Mouse (Mus musculus) inflammation-experienced regulatory T-cells, adult 6 months (primary cell): ENCODE measurements around the gene Tmprss11b. TPM values are rescaled to one million over a fixed set of nuclear protein-coding genes. Genes with fewer than 3 reads are reported as not detected.
A peak's percentile ranks its signal among the peaks of the same experiment; 100 is the strongest.
"Not testable (repeated sequence)": the region's sequence is repeated elsewhere in the genome, so short reads cannot be mapped to it uniquely, and the experiment has no call there.

ENCODE experiments used
- ATAC-seq: one replicate; pipeline ENCODE4 v1.8.0; 2017
- polyA plus RNA-seq, 3 experiments: library from polyadenylated mRNA; unstranded; fragments of 100-300 nt; shearing (Covaris generic); gene quantifications; one replicate each; pipeline ENCODE4 v1.2.1; 2017

Tmprss11b gene
- polyA plus RNA-seq = not detected

- ATAC-seq = no peak
These were observed at the start of gene Tmprss11b for GRCm38 (mm10) chr5:86676262-86676661. Gene Tmprss11b (minus strand): TSS chr5:86676362.

GRCm38 (mm10) chr5:86725021-86725420 is 48.9 kb upstream of the Tmprss11b start:
- ATAC-seq = no peak

GRCm38 (mm10) chr5:86722820-86723460 is 46.8 kb upstream of the Tmprss11b start:
- ATAC-seq = no peak

- no peak for ATAC-seq
These were observed 38.8 kb upstream of the Tmprss11b start for GRCm38 (mm10) chr5:86714967-86715366.

- no peak for ATAC-seq
These were observed 28.8 kb upstream of the Tmprss11b start for GRCm38 (mm10) chr5:86704923-86705322.

GRCm38 (mm10) chr5:86684667-86685066 is 8.5 kb upstream of the Tmprss11b start:
- ATAC-seq = peak; percentile 38

GRCm38 (mm10) chr5:86649185-86649584 is 27.0 kb downstream of the Tmprss11b start:
- ATAC-seq = not testable (repeated sequence)

GRCm38 (mm10) chr5:86640795-86641194 is 35.4 kb downstream of the Tmprss11b start:
- no peak for ATAC-seq

GRCm38 (mm10) chr5:86632324-86632723 is 43.8 kb downstream of the Tmprss11b start, which contains the start of gene Tmprss11f:
Gene Tmprss11f (minus strand): TSS chr5:86632424.
- no peak for ATAC-seq

- ATAC-seq = no peak
These were observed 45.5 kb downstream of the Tmprss11b start for GRCm38 (mm10) chr5:86630700-86631099.

GRCm38 (mm10) chr5:86621778-86622177 is 54.4 kb downstream of the Tmprss11b start:
- ATAC-seq = no peak

Other genes starting within 250 kb of the Tmprss11b start
- under 1 TPM in 1 of 3 experiments, not detected in 2; 0.36 TPM for gene Tmprss11a, start 207.4 kb downstream of the Tmprss11b start, polyA plus RNA-seq
- gene Tmprss11g, start 157.8 kb downstream of the Tmprss11b start, polyA plus RNA-seq = not detected
- gene Tmprss11f, start 43.9 kb downstream of the Tmprss11b start, polyA plus RNA-seq = not detected
- under 1 TPM; 0.09 to 0.99 (median 0.96) TPM for gene Tmprss11e, start 69.5 kb upstream of the Tmprss11b start, polyA plus RNA-seq
- gene Ythdc1, start 127.9 kb upstream of the Tmprss11b start, polyA plus RNA-seq = 10 to 100 TPM; 55.4 to 93.3 (median 82.2) TPM
- gene Ugt2b34, start 230.6 kb upstream of the Tmprss11b start, polyA plus RNA-seq = not detected